Mouse (Mus musculus) neural tube, embryonic 13.5 days (tissue): Measurements from ENCODE around the gene Snta1. TPM values are rescaled to one million over a fixed set of nuclear protein-coding genes. Genes with fewer than 3 reads are reported as not detected.
"Not testable (repeated sequence)": the region's sequence is repeated elsewhere in the genome, so short reads cannot be mapped to it uniquely, and the experiment has no call there.

Experiments
- ATAC-seq: fragments of 200-750 bp; cut with Nextera tagmentation; 2 replicates; pipeline ENCODE4 v1.8.0; 2017; ENCODE audit warnings: low read depth, mild to moderate bottlenecking, moderate TSS enrichment, moderate library complexity
- H3K27ac ChIP-seq: fragments of 300-500 bp; sonication (generic); replicated peaks from 2 replicates; pipeline ENCODE4 v1.5.1; 2015; ENCODE audit warnings: moderate library complexity, mild to moderate bottlenecking, inconsistent platforms
- H3K27me3 ChIP-seq: fragments of 300-500 bp; sonication (generic); 2 replicates; pipeline ENCODE4 v1.6.1; 2015; ENCODE audit warnings: mild to moderate bottlenecking, inconsistent platforms
- H3K36me3 ChIP-seq: fragments of 300-500 bp; sonication (generic); 2 replicates; pipeline ENCODE4 v1.6.1; 2015; ENCODE audit warnings: mild to moderate bottlenecking, inconsistent platforms
- H3K4me1 ChIP-seq: fragments of 300-500 bp; sonication (generic); replicated peaks from 2 replicates; pipeline ENCODE4 v1.6.1; 2015; ENCODE audit warnings: inconsistent platforms
- H3K4me2 ChIP-seq: fragments of 300-500 bp; sonication (generic); 2 replicates; pipeline ENCODE4 v1.6.1; 2015; ENCODE audit warnings: inconsistent platforms, mild to moderate bottlenecking, moderate library complexity
- H3K4me3 ChIP-seq: fragments of 300-500 bp; sonication (generic); 2 replicates; pipeline ENCODE4 v1.5.1; 2015; ENCODE audit warnings: mild to moderate bottlenecking, inconsistent platforms
- H3K9ac ChIP-seq: fragments of 300-500 bp; sonication (generic); 2 replicates; pipeline ENCODE4 v1.6.1; 2015; ENCODE audit warnings: moderate library complexity, mild to moderate bottlenecking, inconsistent platforms
- H3K9me3 ChIP-seq: fragments of 300-500 bp; sonication (generic); 2 replicates; pipeline ENCODE4 v1.6.1; 2016; ENCODE audit warnings: inconsistent platforms
- WGBS: fragments of 180-500 bp; shearing (Covaris S2); methylation state at CpG from one replicate; pipeline ENCODE4 v1.1.7; 2015; 5-methylcytosine and 5-hydroxymethylcytosine counted together
- polyA plus RNA-seq: library from polyadenylated mRNA; unstranded; fragments of >200 nt; fragmentation: Nextera tagmentation; extraction: Ambion mirVana; gene quantifications from 2 replicates; pipeline ENCODE4 v1.2.1, GENCODE M21; 2015

Gene Snta1
- polyA plus RNA-seq, 1 experiment from 2014 or later = 7.7 TPM

DNA sequence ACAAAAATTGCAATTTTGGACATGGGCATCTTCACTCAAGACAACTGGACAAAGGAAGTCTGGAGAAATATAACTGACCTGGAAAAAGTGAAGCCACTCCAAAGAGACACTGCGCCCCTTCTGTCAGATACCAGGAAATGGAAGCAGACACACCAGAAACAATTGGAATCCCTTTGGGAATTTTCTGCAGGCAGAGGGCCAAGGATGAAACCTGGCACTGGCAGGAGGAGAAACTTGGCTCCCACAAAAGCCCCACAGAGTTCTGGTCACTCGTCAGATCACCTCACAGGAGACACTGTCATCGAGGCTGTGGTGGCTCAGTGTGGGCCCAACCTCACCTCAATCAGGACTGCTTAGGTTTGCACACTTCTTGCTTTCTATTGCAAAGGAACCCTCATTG, 13.3 kb downstream of the Snta1 start:
- ATAC-seq = no peak
- Histone ChIP-seq H3K36me3 (no peaks in the 10 kb centered on the region), H3K4me1 (no peaks in the 10 kb centered on the region; the same call in 1 of the 2 replicates), H3K27ac (no peak overlapping the region), H3K9me3 (no peaks in the 10 kb centered on the region), H3K4me3 (no peak overlapping the region), H3K9ac (no peak overlapping the region), H3K4me2 (no peak overlapping the region), H3K27me3 (no peaks in the 10 kb centered on the region)
- WGBS = 79% methylated on average over 3 of the region's 3 CpGs

DNA sequence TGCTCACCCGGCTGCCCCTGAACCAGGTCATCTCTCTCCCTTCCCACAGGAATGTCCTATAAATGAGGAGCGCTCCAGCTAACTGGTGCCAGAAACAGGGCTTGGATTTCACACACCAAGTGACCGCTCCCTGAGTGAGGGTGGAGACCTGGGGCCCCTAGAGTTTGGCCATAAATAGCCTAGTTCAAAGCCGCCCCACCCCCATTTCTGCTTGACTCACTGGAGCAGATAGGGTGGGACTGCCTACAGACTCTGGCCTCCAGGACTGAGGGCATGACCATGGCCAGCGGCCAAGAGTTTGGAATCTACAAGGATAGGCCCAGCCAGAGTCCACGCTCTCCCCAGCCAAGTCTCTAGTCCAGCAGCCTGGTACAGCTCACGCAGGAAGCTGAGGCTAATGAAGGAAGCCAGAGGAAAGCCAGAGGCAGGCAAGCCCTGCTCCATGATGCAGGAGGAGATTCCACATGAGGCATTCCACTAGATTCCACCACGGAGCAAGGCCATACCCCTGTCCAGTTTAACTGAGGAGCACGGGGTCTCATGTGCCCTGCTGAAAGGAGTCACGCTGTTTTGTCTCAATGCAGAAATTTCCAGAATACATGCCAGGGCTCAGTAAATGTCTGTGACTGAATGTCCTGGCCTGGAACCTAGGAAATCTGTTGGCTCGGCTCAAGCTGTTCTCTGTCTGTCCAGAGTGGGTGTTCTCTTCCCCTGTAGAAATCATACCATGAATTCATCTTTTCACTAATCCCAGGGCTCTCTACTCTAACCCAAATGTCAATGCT, 17.5 kb downstream of the Snta1 start:
- no peak for ATAC-seq
- WGBS = 87% methylated on average over 11 of the region's 11 CpGs

DNA sequence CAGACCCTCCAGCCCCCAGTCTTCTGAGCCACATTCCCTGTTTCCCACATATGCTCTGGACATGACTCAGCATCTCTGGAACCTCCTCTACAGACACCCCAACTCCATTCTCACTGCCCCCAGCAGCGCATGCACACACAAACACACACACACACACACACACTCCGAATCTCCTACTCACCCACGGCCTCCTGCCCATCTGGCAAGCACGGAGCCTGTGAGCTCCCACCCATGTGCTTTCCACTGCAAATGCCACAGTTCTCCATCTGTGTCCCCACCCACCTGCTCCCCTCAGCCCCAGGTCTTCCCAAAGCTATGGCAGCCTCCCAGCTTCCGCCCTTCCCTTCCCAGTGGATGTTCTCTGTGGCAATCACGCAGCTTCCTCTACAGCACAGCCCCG, 28.8 kb downstream of the Snta1 start:
- Histone ChIP-seq H3K4me2 (no peak overlapping the region), H3K4me3 (no peak overlapping the region), H3K9me3 (no peaks in the 10 kb centered on the region), H3K9ac (no peak overlapping the region), H3K36me3 (no peaks in the 10 kb centered on the region), H3K4me1 (no peaks in the 10 kb centered on the region), H3K27ac (no peak overlapping the region), H3K27me3 (no peaks in the 10 kb centered on the region)
- ATAC-seq = no peak
- WGBS = 88% methylated on average over 7 of the region's 7 CpGs

More for the DNA sequence above, 17.5 kb downstream of the Snta1 start:
- Histone ChIP-seq H3K36me3 (no peaks in the 10 kb centered on the region), H3K9ac (no peak overlapping the region), H3K9me3 (no peaks in the 10 kb centered on the region), H3K27ac (no peak overlapping the region), H3K4me1 (no peaks in the 10 kb centered on the region; the same call in 1 of the 2 replicates), H3K27me3 (no peaks in the 10 kb centered on the region), H3K4me2 (no peak overlapping the region), H3K4me3 (no peak overlapping the region)

DNA sequence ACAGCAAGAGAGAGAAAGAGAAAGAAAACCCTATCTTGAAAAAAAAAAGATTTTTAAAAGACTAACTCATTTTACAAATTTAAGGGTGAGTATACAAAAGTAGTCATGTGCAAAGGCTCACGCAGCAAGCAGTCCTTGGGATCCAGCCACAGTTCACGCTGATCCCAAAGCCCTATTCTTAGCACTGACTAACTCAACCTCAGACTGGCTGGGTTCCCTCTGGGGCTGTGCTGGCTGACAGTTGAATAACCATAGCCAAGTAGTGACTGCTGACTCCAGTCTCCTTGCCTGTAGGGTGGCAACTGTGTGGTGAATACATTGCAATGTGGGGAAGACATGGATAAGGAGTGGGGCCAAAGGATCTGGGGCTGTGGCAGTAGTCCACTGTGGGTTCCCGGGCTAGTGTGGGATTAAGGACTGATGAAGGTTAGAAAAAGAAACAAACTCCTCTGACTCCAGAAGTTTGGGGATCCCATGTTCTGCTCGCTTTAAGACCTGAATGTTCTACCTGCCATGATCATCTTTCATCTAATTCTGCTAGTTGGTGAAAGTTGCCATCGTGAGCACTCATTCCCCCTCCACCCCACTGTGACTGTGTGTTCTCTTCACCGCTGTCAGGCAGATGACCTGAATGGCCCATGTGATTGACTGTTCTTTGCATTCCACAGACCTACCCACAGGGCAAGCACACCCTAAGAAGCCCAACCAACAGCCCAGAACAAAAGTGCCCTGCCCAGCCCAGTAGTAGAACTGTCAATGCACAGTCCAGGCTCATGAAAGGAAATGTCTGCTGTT, 32.9 kb downstream of the Snta1 start:
- 76% methylated on average over 6 of the region's 6 CpGs for WGBS
- H3K36me3 ChIP-seq = no peaks in the 10 kb centered on the region; the same call in 1 of the 2 replicates
- no peak for ATAC-seq

DNA sequence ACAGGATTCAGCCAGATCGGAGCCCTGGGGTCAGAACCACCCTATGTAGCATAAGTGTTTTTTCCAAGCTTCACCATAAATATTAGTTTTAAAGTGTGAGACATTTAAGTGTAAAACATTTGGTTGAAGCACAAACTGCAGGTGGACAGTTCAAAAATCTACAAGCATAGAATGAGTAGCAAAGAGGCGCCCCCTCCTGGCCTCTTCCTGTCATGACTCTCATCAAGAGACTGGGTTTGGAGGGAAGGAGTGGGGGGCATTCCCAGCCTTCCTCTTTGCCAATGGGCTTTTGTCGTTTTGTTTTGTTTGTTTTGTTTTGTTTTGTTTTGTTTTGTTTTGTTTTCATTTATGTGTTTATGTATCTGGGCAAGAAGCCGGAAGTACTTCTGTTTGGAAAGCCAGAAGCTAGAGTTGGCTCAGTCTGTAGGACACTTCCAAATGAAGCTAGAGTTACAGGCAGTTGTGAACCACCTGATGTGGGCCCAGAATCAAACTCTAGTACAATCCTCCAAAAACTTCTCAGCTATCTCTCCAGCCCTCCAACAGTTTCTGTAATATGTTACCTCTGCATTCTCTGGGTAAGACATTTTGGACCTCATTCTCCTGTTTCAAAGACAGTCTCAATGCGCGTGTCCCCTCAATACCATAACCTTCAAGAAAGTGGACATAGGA, 33.8 kb downstream of the Snta1 start:
- Histone ChIP-seq H3K27ac (no peak overlapping the region), H3K4me1 (peaks cover 10% of the 10 kb centered on the region), H3K9me3 (no peaks in the 10 kb centered on the region), H3K27me3 (no peaks in the 10 kb centered on the region), H3K4me3 (no peak overlapping the region), H3K9ac (no peak overlapping the region), H3K4me2 (no peak overlapping the region), H3K36me3 (peaks cover 4% of the 10 kb centered on the region; the same call in 1 of the 2 replicates)
- ATAC-seq = no peak
- 60% methylated on average over 6 of the region's 6 CpGs for WGBS

More for the DNA sequence above, 32.9 kb downstream of the Snta1 start:
- H3K4me3 ChIP-seq = no peak overlapping the region
- H3K9me3 ChIP-seq = no peaks in the 10 kb centered on the region
- no peak overlapping the region for H3K27ac ChIP-seq
- peaks cover 10% of the 10 kb centered on the region for H3K4me1 ChIP-seq
- no peak overlapping the region for H3K4me2 ChIP-seq
- no peaks in the 10 kb centered on the region for H3K27me3 ChIP-seq
- no peak overlapping the region for H3K9ac ChIP-seq

DNA sequence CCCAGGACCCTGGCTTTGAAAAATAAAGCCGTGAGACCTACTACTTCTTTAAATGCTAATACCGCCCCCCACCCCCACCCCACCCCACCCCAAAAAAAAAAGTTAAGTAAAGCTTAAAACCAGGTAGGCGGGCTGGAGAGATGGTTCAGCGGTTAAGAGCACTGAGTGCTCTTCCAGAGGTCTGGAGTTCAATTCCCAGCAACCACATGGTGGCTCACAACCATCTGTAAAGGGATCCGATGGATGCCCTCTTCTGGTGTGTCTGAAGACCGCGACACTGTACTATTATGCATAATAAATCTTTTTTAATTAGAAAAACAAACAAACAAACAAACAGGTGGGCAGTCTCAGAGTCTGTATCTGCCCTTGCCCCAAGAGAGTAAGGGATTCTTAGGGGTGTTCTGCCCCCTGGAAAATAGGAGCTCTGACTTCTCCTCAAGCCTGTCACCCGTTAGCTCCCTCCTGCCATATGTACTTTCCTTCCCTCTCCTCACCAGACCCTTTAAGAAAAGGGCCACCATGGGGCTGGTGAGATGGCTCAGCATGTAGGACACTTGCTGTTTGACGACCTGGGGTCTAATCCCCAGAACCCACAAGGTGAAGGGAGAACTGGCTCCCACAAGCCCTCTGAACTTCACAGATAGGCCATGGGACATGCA, 34.9 kb downstream of the Snta1 start, which contains the start of gene Cdk5rap1:
Gene Cdk5rap1 (minus strand): TSS at position 169 of the 659 bp plus-strand sequence.
- Histone ChIP-seq H3K4me3 (peak within 1 kb of the TSS; percentile 61), H3K9me3 (no peaks in the 10 kb centered on the region), H3K4me2 (peak within 1 kb of the TSS; percentile 91), H3K27ac (peak within 1 kb of the TSS; percentile 81), H3K36me3 (peaks cover 12% of the 10 kb centered on the region), H3K9ac (peak within 1 kb of the TSS; percentile 88), H3K4me1 (peaks cover 10% of the 10 kb centered on the region), H3K27me3 (no peaks in the 10 kb centered on the region)
- ATAC-seq = peak; percentile 79
- WGBS = 16% methylated on average over 9 of the region's 9 CpGs

DNA sequence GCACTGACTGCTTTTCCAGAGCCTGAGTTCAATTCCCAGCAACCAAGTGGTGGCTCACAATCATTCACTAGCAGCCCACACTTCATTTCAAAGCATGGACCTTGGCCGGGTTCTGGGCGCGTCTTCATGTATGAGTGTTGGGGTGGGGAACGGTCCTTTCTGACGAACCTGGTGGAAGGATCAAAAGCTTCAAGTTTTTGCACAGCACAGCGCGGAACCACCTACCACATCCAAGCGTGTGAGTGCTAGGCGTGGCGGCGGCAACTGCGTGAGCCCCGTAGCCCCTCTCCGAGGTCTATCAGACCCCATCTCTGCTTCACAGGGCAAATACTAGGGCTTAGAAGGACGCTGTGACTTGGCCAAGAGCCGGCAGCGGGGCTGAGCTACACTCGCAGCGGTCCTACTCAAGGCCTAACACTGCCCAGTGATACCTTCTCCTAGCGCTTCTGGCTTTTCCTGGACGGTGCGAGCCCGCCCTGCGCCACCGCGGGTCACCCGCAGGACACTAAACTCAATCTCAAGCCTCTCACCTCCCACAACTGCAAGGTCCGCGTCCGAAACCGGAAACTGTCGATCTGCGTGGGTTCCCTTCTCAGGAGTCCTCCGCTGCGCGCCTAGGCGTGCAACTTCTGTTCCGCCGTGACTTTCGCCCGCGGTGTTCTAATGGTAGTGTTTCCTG, 35.6 kb downstream of the Snta1 start:
- peak overlapping the region; percentile 81 for H3K27ac ChIP-seq
- peaks cover 18% of the 10 kb centered on the region for H3K36me3 ChIP-seq
- under 1% methylated on average over 42 of the region's 42 CpGs for WGBS
- peak overlapping the region; percentile 88 for H3K9ac ChIP-seq
- ATAC-seq = peak; percentile 85
- H3K9me3 ChIP-seq = no peaks in the 10 kb centered on the region
- peak overlapping the region; percentile 91 for H3K4me2 ChIP-seq
- peak overlapping the region; percentile 61 for H3K4me3 ChIP-seq
- no peaks in the 10 kb centered on the region for H3K27me3 ChIP-seq
- peaks cover 10% of the 10 kb centered on the region for H3K4me1 ChIP-seq

DNA sequence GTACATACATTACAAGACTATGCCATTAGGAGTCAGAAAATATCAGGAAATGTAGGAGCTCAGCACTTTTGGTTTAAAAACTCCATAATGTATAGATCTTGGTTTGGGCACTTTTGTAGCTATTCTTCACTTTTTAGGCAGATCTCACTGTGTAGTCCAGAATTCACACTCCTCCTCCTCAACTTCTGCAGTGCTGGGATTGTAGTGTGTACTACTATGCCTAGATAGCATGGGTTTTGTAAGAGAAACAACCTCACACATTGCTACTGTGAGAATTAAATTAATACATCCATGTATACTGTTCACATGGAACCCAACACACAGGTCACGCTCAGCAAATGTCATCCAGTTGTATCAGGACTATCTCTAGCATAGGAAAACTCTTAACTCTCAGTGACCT, 40.4 kb downstream of the Snta1 start:
- no peaks in the 10 kb centered on the region for H3K27me3 ChIP-seq
- WGBS = 100% methylated on average over 1 of the region's 1 CpGs
- no peaks in the 10 kb centered on the region for H3K9me3 ChIP-seq
- no peak overlapping the region for H3K9ac ChIP-seq
- H3K27ac ChIP-seq = no peak overlapping the region
- peaks cover 53% of the 10 kb centered on the region for H3K36me3 ChIP-seq
- no peak overlapping the region for H3K4me2 ChIP-seq
- H3K4me1 ChIP-seq = peaks cover 5% of the 10 kb centered on the region
- no peak for ATAC-seq
- H3K4me3 ChIP-seq = no peak overlapping the region

DNA sequence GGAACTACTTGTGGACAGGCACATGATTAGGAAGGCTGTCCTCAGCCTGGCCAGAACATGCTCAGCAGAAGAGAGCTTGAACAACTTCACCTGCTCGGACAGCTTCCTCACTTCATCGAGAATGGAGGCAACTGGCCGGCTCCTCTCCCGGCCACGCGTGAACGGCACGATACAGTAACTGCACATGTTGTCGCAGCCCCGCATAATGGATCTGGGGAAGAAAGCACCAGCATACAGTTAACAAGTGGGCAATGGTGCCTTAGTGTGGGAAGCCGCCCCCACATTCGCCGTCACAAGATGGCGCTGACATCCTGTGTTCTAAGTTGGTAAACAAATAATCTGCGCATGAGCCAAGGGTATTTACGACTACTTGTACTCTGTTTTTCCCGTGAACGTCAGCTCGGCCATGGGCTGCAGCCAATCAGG, 53.9 kb downstream of the Snta1 start:
- peaks cover 29% of the 10 kb centered on the region for H3K36me3 ChIP-seq
- peak overlapping the region; percentile 62 for H3K9ac ChIP-seq
- peak overlapping the region; percentile 37 for H3K4me3 ChIP-seq
- WGBS = 76% methylated on average over 16 of the region's 19 CpGs
- peak overlapping the region; percentile 49 for H3K4me2 ChIP-seq
- not testable (repeated sequence) for H3K9me3 ChIP-seq, H3K4me1 ChIP-seq, H3K27me3 ChIP-seq
- peak; percentile 43 for ATAC-seq
- 0 out of 2 replicates have a peak overlapping the region, but pooled peaks have one; percentile 23 for H3K27ac ChIP-seq

DNA sequence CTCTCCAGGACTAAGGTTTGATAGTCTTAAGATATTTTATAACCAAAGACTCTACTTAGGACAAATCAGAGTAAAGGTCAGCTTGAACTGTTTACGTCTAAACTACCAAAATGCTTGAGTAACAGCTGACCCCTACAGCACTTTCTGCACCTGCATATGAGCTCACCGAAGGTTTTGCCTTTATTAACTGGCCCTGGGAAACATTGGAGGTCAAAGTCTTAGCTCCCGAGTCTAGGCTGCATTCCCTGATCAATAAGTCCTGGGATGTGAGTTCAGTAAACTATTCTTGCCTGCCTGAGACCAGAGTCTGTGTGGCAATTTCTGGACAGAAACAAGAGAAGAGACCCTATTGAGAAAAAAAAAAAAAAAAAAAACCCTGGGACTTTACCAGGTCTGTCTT, 59.7 kb downstream of the Snta1 start:
- H3K4me1 ChIP-seq = no peaks in the 10 kb centered on the region
- H3K27ac ChIP-seq = no peak overlapping the region
- ATAC-seq = no peak
- H3K4me3 ChIP-seq = no peak overlapping the region
- 89% methylated on average over 3 of the region's 3 CpGs for WGBS
- peaks cover 60% of the 10 kb centered on the region for H3K36me3 ChIP-seq
- no peak overlapping the region for H3K4me2 ChIP-seq
- H3K27me3 ChIP-seq = no peaks in the 10 kb centered on the region
- no peaks in the 10 kb centered on the region for H3K9me3 ChIP-seq
- H3K9ac ChIP-seq = no peak overlapping the region

DNA sequence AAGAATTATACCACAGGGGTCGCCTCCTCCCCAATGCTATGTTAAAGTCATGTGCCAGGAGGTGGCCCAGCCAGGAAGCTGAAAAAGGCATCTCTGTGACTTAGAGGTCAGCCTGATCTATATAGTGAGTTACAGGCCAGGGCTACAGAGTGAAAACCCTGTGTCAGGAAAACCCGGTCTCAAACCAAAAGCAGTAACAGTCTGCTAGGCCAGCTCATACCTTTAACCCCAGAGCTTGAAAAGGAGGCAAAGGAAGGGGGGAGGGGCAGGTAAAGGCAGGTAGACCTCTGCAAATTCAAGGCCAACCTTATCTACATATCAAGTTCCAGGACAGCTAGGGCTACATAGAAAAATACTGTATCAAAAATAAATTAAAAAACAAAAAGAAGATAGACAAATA, 68.5 kb downstream of the Snta1 start:
- Histone ChIP-seq H3K4me3 (no peak overlapping the region), H3K27ac (no peak overlapping the region), H3K27me3 (no peaks in the 10 kb centered on the region), H3K36me3 (peaks cover 34% of the 10 kb centered on the region), H3K4me2 (no peak overlapping the region), H3K9me3 (no peaks in the 10 kb centered on the region), H3K4me1 (no peaks in the 10 kb centered on the region), H3K9ac (no peak overlapping the region)
- WGBS = 62% methylated on average over 2 of the region's 2 CpGs
- no peak for ATAC-seq
